Mouse (Mus musculus): ENCODE data around the gene Rps9.

- TF ChIP-seq POLR2A (IDR thresholded peaks at IDR 0.05; ENCODE audit: low read depth, low read length) (no peak), ZMIZ1 (IDR thresholded peaks at IDR 0.05; ENCODE audit: low read depth, low read length) (no peak), MAFK (IDR thresholded peaks at IDR 0.05; ENCODE audit: insufficient replicate concordance, low read length) (no peak), USF2 (conservative IDR thresholded peaks at IDR 0.05; ENCODE audit: low read depth, low read length) (no peak), ZNF384 (IDR thresholded peaks at IDR 0.05; ENCODE audit: low read depth, low read length) (no peak), TBP (conservative IDR thresholded peaks at IDR 0.05; ENCODE audit: low read depth, low read length) (no peak), CTCF (conservative IDR thresholded peaks at IDR 0.05 in 1 of 2, IDR thresholded peaks at IDR 0.05 in 1 of 2; ENCODE audit: low read depth in 2 of 2, low read length in 2 of 2) (no peak), MAX (IDR thresholded peaks at IDR 0.05; ENCODE audit: low read length) (no peak), RAD21 (IDR thresholded peaks at IDR 0.05; ENCODE audit: low read depth, low read length) (no peak), USF1 (IDR thresholded peaks at IDR 0.05; ENCODE audit: low read depth, low read length) (no peak), NELFE (IDR thresholded peaks at IDR 0.05; ENCODE audit: low read depth, low read length) (no peak), E2F4 (IDR thresholded peaks at IDR 0.05; ENCODE audit: insufficient replicate concordance, low read depth, low read length) (no peak), MAZ (IDR thresholded peaks at IDR 0.05; ENCODE audit: low read depth, low read length) (no peak)
Observed at GRCm38 (mm10) chr7:3658578-3658977, 45.2 kb upstream of the Rps9 start.

Measured in CH12.LX (cell line).